Mouse (Mus musculus) forebrain, embryonic 10.5 days (tissue): Measurements from ENCODE around the gene Lrfn4. TPM values are rescaled to one million over a fixed set of nuclear protein-coding genes. Genes with fewer than 3 reads are reported as not detected.

Experiments
- DNase-seq: peaks from one replicate; pipeline ENCODE4 v3.0.0-alpha.2; 2017; ENCODE audit warnings: low spot score; ENCODE audit errors: extremely low spot score
- H3K27ac ChIP-seq: fragments of 300-500 bp; sonication (generic); 2 replicates; pipeline ENCODE4 v1.5.1; 2016; ENCODE audit warnings: mild to moderate bottlenecking
- H3K27me3 ChIP-seq: fragments of 300-500 bp; sonication (generic); 2 replicates; pipeline ENCODE4 v1.6.1; 2016; ENCODE audit warnings: mild to moderate bottlenecking; ENCODE audit not compliant: poor library complexity, severe bottlenecking
- H3K36me3 ChIP-seq: fragments of 300-500 bp; sonication (generic); replicated peaks from 2 replicates; pipeline ENCODE4 v1.6.1; 2016; ENCODE audit warnings: mild to moderate bottlenecking, moderate library complexity
- H3K4me1 ChIP-seq: fragments of 300-500 bp; sonication (generic); 2 replicates; pipeline ENCODE4 v1.6.1; 2016
- H3K4me3 ChIP-seq: fragments of 300-500 bp; sonication (generic); 2 replicates; pipeline ENCODE4 v1.5.1; 2016; ENCODE audit warnings: mild to moderate bottlenecking, moderate library complexity
- H3K9me3 ChIP-seq: fragments of 300-500 bp; sonication (generic); 2 replicates; pipeline ENCODE4 v1.6.1; 2016; ENCODE audit warnings: mild to moderate bottlenecking, moderate library complexity
- WGBS: fragments of 180-500 bp; shearing (Covaris S2); methylation state at CpG from one replicate; pipeline ENCODE4 v1.1.7; 2016; 5-methylcytosine and 5-hydroxymethylcytosine counted together
- microRNA-seq: library from miRNA; unstranded; fragments of <30 nt; microRNA quantifications from one replicate; pipeline ENCODE4, GENCODE M21; 2017
- polyA plus RNA-seq: library from polyadenylated mRNA; unstranded; fragments of >200 nt; fragmentation: Nextera tagmentation; extraction: Ambion mirVana; gene quantifications from 2 replicates; pipeline ENCODE4 v1.2.1, GENCODE M21; 2016

The Lrfn4 gene
- polyA plus RNA-seq, 1 experiment from 2014 or later: 5.0 TPM

DNA sequence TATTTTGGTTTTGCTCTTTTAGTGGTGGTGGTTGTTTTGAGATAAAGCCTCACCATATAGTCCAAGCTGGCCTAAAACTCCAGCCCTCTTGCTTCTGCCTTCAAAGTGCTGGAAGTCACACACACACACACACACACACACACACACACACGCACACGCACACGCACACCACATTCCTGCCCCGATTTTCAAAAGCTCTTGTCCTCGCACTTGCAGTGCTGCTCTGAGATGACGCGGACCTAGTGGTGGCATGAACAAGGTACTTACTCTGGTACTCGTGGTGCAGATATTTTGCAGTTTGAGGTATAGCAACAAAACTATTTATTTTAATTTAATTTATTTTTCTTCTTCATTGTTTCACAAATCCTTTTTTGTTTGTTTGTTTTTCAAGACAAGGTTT is 43.0 kb downstream of the Lrfn4 start:
- no peaks in the 10 kb centered on the region; the same call in 1 of the 2 replicates for H3K4me1 ChIP-seq
- no peaks in the 10 kb centered on the region for H3K9me3 ChIP-seq
- no peaks in the 10 kb centered on the region for H3K36me3 ChIP-seq
- H3K4me3 ChIP-seq: no peak overlapping the region
- DNase-seq: no peak
- no peak overlapping the region for H3K27ac ChIP-seq
- WGBS: 87% methylated on average over 8 of the region's 8 CpGs
- no peaks in the 10 kb centered on the region for H3K27me3 ChIP-seq

DNA sequence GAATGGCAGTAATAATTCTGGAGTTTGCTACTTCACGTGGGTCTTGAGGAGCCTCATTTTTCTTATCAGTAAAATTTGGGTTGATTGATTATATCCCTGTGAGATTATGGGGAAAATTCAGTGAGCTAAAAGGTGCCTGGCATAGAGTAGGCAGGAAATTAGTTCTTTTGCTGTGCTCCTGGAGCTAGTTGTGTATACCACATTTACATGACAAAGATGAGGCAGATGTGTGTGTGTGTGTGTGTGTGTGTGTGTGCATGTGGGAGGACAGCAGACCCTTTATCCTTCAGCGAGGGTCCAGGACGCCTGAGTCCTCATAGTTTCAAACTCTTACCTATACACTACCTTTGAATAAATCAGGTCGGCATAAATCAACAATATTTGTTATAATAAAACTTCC is 43.4 kb downstream of the Lrfn4 start:
- H3K27ac ChIP-seq: no peak overlapping the region
- 75% methylated on average over 4 of the region's 4 CpGs for WGBS
- no peaks in the 10 kb centered on the region; the same call in 1 of the 2 replicates for H3K4me1 ChIP-seq
- no peaks in the 10 kb centered on the region for H3K27me3 ChIP-seq
- no peaks in the 10 kb centered on the region for H3K36me3 ChIP-seq
- no peak overlapping the region for H3K4me3 ChIP-seq
- H3K9me3 ChIP-seq: no peaks in the 10 kb centered on the region
- no peak for DNase-seq

DNA sequence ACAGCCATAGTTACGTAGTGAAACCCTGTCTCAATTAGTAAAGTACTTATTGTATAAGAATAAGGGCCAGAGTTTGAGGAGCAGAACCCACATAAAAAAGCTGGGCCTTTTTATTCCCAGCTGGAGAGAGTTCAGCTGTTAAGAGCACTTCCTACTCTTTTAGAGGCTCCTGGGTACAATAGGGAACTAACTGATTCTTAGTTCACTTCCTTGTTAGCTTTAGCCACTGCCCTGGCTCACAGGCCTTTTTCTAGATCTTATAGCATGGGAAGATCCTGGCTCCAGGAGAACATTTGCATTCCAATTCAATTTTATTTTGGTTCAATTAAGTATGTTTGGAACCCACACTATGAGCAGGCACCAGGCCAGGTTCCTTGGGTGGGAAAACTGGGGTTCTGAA is 43.8 kb downstream of the Lrfn4 start:
- no peaks in the 10 kb centered on the region; the same call in 1 of the 2 replicates for H3K4me1 ChIP-seq
- no peak for DNase-seq
- WGBS: 88% methylated on average over 1 of the region's 1 CpGs
- H3K27me3 ChIP-seq: no peaks in the 10 kb centered on the region
- H3K4me3 ChIP-seq: no peak overlapping the region
- no peaks in the 10 kb centered on the region for H3K36me3 ChIP-seq
- no peak overlapping the region for H3K27ac ChIP-seq
- H3K9me3 ChIP-seq: no peaks in the 10 kb centered on the region

DNA sequence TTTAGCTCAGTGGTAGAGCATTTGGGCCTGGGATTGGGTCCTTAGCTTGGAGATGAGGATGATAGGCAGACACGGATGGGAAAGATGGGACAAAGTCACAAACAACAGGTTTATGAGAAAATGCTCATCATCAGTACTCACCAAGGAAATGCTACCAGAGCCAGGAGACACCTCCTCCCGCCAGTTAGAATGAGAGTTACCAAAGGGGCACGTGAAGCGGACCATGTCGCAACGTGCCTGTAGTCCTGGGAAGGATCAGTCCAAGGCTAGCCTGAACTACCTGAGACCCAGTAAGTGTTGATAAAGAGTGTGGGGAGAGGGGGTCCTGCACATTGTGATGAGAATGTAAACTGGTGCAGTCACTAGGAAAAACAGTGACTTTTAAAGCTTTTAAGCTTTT is 44.7 kb downstream of the Lrfn4 start:
- 89% methylated on average over 6 of the region's 6 CpGs for WGBS
- no peaks in the 10 kb centered on the region for H3K27me3 ChIP-seq
- H3K4me3 ChIP-seq: no peak overlapping the region
- no peaks in the 10 kb centered on the region for H3K9me3 ChIP-seq
- H3K27ac ChIP-seq: no peak overlapping the region
- no peak for DNase-seq
- H3K4me1 ChIP-seq: no peaks in the 10 kb centered on the region; the same call in 1 of the 2 replicates
- no peaks in the 10 kb centered on the region for H3K36me3 ChIP-seq

DNA sequence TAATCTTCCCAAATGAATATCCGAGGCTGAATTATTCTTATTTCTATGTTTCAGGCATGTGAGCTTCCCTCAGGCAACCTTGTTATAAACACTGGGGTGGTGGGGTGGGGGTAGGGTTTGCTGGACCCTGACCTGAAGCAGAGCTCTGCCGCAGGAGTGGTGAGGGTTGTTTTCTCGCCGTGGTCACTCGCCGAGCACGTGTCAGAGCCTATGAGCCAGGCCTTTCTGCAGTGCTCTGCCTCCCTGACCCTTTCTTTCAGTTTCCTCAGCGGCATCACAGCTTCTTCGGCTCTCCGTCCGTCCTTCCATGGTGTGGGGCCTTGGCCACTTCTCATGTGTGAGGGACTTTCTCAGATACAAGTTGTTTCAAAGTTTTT is 45.2 kb downstream of the Lrfn4 start:
- Histone ChIP-seq H3K4me1 (no peaks in the 10 kb centered on the region; the same call in 1 of the 2 replicates), H3K36me3 (no peaks in the 10 kb centered on the region), H3K9me3 (no peaks in the 10 kb centered on the region), H3K27ac (no peak overlapping the region), H3K27me3 (no peaks in the 10 kb centered on the region), H3K4me3 (no peak overlapping the region)
- 87% methylated on average over 11 of the region's 11 CpGs for WGBS
- no peak for DNase-seq

DNA sequence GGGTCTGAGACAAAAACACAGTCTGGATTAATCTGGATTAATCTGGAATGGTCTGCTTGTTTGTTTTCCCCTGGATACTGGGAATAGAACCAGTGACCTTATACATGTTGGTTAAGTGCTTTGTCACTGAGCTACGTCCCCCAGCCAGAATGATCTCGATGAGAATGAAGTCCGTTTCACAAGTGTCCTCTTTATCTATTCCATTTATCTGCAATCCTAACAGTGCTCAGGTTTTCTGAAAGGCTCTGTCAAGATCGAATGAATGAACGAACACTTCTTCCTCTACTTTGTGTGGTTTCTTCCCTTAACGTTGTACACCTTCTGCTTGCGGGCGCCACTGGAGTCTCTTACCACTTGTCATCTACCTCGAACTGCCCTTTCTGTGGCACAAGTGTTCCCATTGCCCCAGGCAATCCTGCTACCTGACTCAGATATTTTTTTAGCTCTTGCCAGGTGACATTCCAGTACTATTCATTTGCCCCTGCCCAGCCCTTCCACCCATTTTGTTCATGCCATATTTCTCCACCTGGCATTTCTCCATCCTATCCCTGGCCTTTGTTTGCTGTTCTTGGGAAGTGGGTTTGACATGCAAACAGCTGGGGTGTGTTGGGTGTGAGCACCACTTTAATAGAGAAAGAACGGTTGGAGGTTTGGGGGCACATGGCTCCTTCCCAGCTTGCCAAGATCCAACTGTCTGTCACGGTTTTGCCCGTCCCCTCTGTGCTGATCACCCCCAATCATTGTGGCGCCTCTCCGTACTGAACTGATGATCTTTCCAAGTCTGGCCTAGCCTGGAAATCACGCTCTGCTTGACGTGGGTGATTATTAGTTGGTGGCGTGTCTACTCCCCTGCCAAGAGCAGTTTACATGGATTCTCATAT is 45.9 kb downstream of the Lrfn4 start:
- WGBS: 85% methylated on average over 17 of the region's 17 CpGs

DNA sequence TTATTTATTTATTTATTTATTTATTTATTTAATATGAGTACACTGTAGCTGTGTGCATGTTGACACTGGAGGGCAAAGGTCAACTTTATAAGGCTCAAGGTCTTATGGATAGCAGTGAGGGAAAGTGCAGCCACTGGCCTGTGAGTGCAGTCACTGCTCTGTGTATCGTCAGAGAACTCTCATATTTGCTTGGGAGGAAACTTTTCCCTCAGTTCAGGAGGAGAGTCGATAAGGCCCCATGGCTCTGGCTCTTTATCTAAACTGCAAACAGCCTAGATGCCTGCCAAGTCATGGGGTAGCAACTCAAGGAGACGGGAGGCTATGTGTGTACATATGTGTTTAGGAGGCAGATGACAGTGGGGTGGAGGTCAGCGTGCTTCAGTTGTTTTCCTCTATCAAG is 46.6 kb downstream of the Lrfn4 start:
- DNase-seq: no peak
- H3K4me1 ChIP-seq: no peaks in the 10 kb centered on the region; the same call in 1 of the 2 replicates
- WGBS: 71% methylated on average over 4 of the region's 4 CpGs
- H3K27me3 ChIP-seq: no peaks in the 10 kb centered on the region
- H3K4me3 ChIP-seq: no peak overlapping the region
- H3K27ac ChIP-seq: no peak overlapping the region
- no peaks in the 10 kb centered on the region for H3K36me3 ChIP-seq
- no peaks in the 10 kb centered on the region for H3K9me3 ChIP-seq

More for the DNA sequence above, 45.9 kb downstream of the Lrfn4 start:
- no peak overlapping the region for H3K4me3 ChIP-seq
- no peak for DNase-seq
- H3K9me3 ChIP-seq: no peaks in the 10 kb centered on the region
- H3K27me3 ChIP-seq: no peaks in the 10 kb centered on the region
- H3K27ac ChIP-seq: no peak overlapping the region
- no peaks in the 10 kb centered on the region for H3K36me3 ChIP-seq
- no peaks in the 10 kb centered on the region; the same call in 1 of the 2 replicates for H3K4me1 ChIP-seq

DNA sequence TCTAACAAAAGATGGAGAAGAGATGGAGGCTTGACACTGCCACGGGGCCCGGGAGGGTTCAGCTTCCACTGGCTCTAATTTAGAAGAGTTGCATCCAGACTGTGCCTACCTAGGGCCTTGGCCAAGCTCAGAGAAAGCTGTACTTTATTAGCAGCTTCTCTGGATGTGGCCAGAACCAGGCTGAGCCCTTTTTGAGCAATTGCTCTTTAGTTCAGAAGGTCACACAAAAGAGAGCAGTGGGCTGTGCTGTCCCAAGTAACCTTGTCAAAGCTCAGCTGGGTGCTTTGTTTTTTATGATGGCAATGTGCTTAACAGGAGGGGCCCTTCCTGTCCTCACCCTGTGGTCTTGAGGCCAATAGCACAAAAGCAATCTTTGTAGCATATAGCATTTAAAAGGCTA is 47.8 kb downstream of the Lrfn4 start:
- no peaks in the 10 kb centered on the region for H3K9me3 ChIP-seq
- DNase-seq: no peak
- no peaks in the 10 kb centered on the region for H3K36me3 ChIP-seq
- H3K27ac ChIP-seq: no peak overlapping the region
- no peak overlapping the region for H3K4me3 ChIP-seq
- 87% methylated on average over 2 of the region's 2 CpGs for WGBS
- H3K4me1 ChIP-seq: no peaks in the 10 kb centered on the region; the same call in 1 of the 2 replicates
- H3K27me3 ChIP-seq: no peaks in the 10 kb centered on the region

DNA sequence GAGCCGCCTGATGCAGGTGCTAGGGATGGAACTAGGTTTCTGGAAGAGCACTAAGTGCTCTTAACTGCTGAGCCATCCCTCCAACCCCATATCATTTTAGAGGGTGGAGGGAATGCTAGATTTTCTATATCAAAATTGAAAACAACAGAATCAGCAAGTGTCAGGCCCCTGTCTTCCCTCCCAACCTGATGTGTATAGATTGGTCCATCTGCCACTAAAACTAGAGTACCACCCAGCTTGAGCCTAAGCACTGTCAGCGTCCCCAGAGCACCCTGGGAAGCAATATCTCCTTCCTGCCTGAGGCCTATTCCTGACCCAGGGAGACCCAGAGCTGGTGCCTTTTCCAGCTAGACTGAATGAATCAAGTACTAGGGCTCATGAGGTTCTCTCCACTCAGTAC is 48.6 kb downstream of the Lrfn4 start:
- Histone ChIP-seq H3K4me3 (no peak overlapping the region), H3K27me3 (no peaks in the 10 kb centered on the region), H3K36me3 (no peaks in the 10 kb centered on the region), H3K9me3 (no peaks in the 10 kb centered on the region), H3K27ac (no peak overlapping the region), H3K4me1 (no peaks in the 10 kb centered on the region; the same call in 1 of the 2 replicates)
- 78% methylated on average over 2 of the region's 2 CpGs for WGBS
- DNase-seq: no peak

DNA sequence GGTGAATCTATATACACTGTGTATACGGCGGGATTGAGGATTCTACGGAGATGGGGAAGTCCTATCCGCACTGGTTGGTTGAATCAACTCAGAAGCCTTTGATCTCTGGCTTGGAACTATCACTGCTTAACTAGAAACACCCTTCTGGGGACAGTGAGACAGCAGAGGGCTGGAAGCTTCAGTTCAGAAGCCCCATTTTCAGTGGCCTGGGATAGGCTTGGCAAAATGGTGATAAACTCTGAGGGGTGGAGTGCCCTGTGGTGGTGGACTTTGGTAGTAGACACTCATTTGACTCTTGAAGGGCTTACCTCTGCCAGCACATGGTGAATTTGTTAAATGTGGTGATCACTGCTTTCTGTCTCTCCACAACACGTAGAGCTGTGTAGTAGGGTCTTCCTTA is 49.8 kb downstream of the Lrfn4 start:
- Histone ChIP-seq H3K36me3 (no peaks in the 10 kb centered on the region), H3K27ac (no peak overlapping the region), H3K4me3 (no peak overlapping the region), H3K9me3 (no peaks in the 10 kb centered on the region), H3K4me1 (no peaks in the 10 kb centered on the region), H3K27me3 (no peaks in the 10 kb centered on the region)
- no peak for DNase-seq
- 89% methylated on average over 5 of the region's 5 CpGs for WGBS

Small RNA genes lying within 50 kb of the gene (microRNA-seq; reads per million reads assigned to microRNA genes)
- gene Mir6986: not detected

Other genes starting within 250 kb of the Lrfn4 start
- 55.2 and 57.2 TPM in 2 replicates for gene Kdm2a, start 217.4 kb downstream of the Lrfn4 start, polyA plus RNA-seq
- gene Rhod, start 176.2 kb downstream of the Lrfn4 start, polyA plus RNA-seq: 20.8 and 23.2 TPM in 2 replicates
- 2.5 and 3.0 TPM in 2 replicates for gene Syt12, start 138.2 kb downstream of the Lrfn4 start, polyA plus RNA-seq
- not detected in 2 replicates for gene 2010003K11Rik, start 117.1 kb downstream of the Lrfn4 start, polyA plus RNA-seq
- gene Pcx, start 105.2 kb downstream of the Lrfn4 start, polyA plus RNA-seq: 17.0 and 18.5 TPM in 2 replicates
- gene Rce1, start 10.0 kb upstream of the Lrfn4 start, polyA plus RNA-seq: 84.3 and 84.9 TPM in 2 replicates
- 2.2 and 3.0 TPM in 2 replicates for gene Gm960, start 83.0 kb upstream of the Lrfn4 start, polyA plus RNA-seq
- 6.6 and 8.3 TPM in 2 replicates for gene Sptbn2, start 95.5 kb upstream of the Lrfn4 start, polyA plus RNA-seq
- gene Rbm4b, start 140.8 kb upstream of the Lrfn4 start, polyA plus RNA-seq: 104 and 106 TPM in 2 replicates
- gene Rbm4, start 178.2 kb upstream of the Lrfn4 start, polyA plus RNA-seq: 94.2 and 96.7 TPM in 2 replicates
- 34.4 and 35.7 TPM in 2 replicates for gene Gm21992, start 195.9 kb upstream of the Lrfn4 start, polyA plus RNA-seq
- gene Rbm14, start 196.0 kb upstream of the Lrfn4 start, polyA plus RNA-seq: 137 and 140 TPM in 2 replicates
- gene Ccs, start 223.7 kb upstream of the Lrfn4 start, polyA plus RNA-seq: 40.5 and 47.2 TPM in 2 replicates
- 0.18 TPM in 1 of 2 replicates, not detected in the other for gene Ccdc87, start 223.7 kb upstream of the Lrfn4 start, polyA plus RNA-seq
- gene Ctsf, start 239.5 kb upstream of the Lrfn4 start, polyA plus RNA-seq: 21.4 and 25.5 TPM in 2 replicates